Mouse (Mus musculus) bone marrow, adult 2 months (tissue): ENCODE measurements at regions not wholly inside any gene's neighbourhood (a gene's known extent, or its start where the extent isn't known, plus 50 kb on each side); places are given as distances from the start of the nearest gene placed in this dataset.

Experiments used
- CTCF ChIP-seq: fragments of 200-500 bp; IDR thresholded peaks from 2 replicates; pipeline ENCODE4 v1.5.1; 2011; ENCODE audit warnings: low read length, control low read depth; ENCODE audit not compliant: control insufficient read depth, insufficient read depth
- POLR2A ChIP-seq: fragments of 200-500 bp; IDR thresholded peaks from 2 replicates; pipeline ENCODE4 v1.6.1; 2011; ENCODE audit warnings: low read depth, mild to moderate bottlenecking, control low read depth, low read length, borderline replicate concordance; ENCODE audit not compliant: control insufficient read depth

DNA sequence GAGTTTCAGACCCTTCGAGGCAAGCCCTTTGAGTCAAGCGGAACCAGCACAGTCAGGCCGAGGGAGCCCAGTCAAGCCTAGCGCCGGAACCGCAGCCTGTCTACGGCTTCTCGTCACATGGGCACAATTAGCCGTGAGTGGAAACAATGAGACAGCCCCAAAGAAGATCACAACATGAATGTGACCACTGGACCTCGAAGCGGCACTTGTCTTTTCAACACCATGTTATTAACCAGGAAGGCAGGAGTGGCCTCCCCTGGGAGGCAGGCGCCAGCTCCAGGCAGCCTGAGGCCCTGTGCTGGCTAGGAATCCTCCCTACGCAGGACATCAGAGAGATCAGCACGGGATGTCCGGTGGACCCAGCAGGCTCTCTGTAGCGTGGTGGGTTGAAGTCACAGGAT is 97.4 kb upstream of the Oxgr1 start:
- TF ChIP-seq POLR2A (no peak), CTCF (no peak)
